Mouse (Mus musculus): Measurements from ENCODE around the gene Cacna1a.

Gene Cacna1a

DNA sequence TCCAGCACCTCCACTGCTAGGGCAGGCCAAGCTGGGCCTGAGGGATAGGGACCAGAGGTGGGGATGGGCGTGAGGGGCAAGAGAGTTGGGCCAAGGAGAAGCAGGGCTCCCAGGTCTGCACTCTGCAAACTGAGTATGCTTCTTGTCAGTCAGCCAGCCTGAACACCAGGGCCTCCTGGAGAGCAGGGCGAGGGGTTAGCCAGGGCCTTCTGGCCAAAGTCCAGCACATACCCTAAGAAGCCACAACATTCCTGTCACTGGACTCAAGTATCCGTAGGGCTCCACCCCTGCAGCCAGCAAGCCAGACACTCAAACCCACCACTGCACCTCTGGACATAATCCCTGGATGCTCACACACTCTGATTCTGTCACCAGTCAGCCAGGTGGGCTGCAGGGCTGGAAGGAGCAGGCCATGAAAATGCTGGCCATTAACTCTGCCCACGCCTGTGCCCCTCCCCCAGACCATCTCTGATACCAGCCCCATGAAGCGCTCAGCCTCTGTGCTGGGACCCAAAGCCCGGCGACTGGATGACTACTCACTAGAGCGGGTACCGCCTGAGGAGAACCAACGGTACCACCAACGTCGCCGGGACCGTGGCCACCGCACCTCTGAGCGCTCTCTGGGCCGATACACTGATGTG lies 247.9 kb downstream of the Cacna1a start:
- DNase-seq (ENCODE audit: low read depth, low spot score): peak; percentile 100

DNA sequence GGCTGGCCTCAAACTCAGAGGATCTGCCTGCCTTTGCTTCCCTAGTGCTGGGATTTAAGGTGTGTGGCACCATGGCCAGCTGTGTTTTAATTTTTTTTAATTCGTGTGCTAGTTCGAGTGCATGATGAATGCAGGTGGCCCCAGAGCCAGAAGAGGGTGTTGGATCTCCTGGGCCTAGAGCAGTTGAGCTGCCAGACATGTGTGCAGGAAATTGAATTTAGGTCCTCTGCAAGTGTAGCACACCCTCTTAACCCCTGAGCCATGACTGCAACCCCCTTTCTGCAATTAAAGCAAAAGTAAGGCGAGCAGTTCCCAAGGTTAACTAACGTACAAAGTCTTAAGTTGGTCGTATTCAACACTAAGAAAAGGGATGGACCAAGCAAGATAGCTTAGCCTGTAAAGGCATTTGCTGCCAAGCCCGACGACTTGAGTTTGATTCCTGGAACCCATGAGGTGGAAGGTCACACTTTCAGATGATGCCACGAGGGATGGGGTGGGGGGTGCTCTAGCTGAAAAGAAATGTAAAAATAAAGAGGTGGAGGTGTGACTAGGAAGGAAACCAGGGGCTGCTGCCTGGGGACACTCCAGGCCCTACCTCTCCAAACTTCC lies 249.8 kb downstream of the Cacna1a start:
- peak; percentile 48 for DNase-seq (ENCODE audit: low read depth, low spot score)

DNA sequence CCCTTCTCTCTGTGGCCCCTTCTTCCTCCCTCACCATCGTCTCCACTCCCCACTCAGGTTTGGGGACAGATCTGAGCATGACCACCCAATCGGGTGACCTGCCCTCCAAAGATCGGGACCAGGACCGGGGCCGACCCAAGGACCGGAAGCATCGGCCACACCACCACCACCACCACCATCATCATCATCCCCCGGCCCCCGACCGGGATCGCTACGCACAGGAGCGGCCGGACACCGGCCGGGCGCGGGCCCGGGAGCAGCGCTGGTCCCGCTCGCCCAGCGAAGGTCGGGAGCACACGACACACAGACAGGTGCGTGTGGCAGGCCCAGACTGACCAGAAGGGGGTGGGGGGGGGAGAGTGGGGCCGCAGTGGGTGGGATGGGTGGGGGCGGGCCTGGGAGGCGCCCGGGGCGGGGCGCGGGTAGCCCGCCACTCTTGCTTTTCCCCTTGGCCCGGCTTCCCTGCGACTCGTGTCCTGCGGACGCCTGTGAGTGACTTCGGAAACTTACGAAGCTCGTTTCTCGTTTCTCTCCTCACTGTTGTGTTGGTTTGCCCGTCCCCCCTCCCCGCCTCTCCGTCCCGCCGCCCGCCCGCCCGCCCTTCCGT lies 250.4 kb downstream of the Cacna1a start:
- DNase-seq (ENCODE audit: low read depth, low spot score): peak; percentile 30

DNA sequence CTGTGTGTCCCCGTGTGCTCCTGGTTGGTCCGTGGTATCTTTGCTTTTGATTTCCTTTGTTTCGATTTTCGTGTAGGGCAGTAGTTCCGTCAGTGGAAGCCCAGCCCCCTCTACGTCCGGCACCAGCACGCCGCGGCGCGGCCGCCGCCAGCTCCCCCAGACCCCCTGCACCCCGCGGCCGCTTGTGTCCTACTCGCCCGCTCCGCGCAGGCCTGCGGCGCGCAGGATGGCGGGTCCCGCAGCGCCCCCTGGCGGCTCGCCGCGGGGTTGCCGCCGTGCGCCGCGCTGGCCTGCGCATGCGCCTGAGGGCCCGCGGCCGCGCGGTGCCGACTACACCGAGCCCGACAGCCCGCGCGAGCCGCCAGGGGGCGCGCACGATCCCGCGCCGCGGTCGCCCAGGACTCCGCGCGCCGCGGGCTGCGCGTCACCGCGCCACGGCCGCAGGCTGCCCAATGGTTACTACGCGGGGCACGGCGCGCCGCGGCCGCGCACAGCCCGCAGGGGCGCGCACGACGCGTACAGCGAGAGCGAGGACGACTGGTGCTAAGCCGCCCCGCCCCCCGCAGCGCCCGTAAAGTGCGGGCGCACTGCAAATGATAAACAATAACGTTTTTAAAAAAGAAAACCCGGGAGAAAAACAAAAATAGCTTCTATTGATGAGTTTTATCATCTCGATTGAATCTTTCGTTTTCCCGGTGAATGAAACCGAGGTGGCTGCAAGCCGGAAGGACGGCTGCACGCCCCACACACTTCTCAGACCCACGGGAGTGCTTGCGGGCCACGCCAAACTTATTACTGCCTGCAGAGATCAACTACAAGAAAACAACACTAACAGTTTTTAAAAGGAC lies 251.1 kb downstream of the Cacna1a start:
- peak; percentile 92 for DNase-seq (ENCODE audit: low read depth, low spot score)

DNA sequence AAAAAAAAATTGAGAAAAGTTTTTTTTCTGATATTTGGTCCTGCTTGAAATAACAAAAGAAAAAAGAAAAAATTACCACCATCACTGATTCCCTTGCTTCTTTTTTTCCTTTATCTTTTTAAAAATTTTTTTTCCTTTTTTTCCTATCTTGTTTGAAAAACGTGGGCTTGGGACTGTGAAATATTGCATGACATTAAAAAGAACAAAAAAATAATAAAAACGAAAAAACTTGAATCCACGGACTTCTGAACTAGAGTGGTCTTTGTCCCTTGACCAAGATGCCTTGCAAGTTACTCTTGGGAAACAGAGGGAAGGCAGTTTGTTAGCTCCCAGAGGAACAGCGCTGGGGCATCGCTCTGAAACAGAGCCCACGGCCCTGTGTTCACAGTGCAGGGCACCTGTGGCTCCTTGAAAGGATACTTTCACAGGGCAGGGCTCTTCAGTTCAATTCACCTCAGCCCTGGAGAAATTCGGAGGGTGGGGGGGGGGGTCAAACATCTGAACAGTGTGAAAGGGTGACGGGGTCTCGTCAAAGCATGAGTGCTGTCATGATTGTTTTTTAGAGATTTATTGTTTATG lies 251.9 kb downstream of the Cacna1a start:
- DNase-seq (ENCODE audit: low read depth, low spot score): peak; percentile 34

DNA sequence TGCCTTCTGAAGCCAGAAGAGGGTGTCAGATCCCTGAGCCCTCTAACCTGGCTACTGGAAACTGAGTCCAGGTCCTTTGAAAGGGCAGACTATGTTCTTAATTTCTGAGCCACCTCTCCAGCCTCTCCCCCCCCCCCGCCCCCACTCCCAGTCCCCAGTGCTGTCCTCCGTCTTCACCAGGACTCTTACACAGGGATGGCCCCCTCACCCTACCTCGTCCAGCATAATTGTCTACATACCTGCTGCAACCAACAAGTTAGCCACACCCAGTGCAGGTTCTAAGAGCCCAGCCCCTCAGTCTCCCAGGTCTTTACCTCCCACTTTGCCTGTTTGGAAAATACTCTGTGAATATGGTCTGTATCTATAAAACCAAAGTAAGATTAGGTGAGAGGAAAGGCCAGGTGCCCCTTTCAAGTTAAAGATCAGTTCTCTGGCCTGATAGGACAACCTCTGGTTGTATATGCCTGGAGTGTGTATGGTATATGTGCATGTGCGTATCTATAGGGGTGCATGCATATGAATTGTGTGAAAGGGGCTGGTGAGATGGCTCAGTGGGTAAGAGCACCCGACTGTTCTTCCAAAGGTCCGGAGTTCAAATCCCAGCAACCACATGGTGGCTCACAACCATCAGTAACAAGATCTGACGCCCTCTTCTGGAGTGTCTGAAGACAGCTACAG lies 252.5 kb downstream of the Cacna1a start:
- DNase-seq (ENCODE audit: low read depth, low spot score): no peak

DNA sequence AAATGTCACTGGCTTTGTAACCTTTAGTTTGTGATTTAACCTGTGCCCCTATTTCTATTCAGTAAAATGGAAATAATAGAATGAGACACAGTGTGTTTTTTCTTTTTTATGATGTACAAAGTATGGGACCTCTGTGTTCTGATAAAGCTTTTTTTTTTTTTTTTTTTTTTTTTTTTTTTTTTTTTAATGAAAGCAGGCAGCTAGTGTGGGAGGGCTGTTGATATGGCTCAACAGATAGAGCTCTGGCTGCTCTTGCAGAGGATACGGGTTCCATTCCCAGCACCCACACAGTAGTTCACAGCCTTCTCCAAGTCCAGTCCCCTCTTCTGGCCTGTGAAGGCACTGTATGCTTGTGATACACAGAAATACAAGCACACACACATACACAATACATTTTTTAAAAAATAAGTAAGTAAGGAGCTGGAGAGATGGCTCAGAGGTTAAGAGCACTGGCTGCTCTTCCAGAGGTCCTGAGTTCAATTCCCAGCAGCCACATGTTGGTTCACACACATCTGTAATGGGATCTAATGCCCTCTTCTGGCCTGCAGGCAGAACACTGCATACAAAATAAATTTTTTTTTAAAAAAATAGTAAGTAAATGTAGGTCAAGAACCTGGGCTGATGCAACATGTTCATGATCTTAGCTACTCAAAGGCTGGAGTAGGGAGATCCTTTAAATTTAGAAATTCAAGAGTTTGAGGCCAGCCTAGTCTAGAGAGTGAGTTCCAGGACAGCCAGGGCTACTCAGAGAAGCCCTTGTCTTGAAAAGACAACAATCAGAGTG lies 253.5 kb downstream of the Cacna1a start:
- DNase-seq (ENCODE audit: low read depth, low spot score): peak; percentile 66

DNA sequence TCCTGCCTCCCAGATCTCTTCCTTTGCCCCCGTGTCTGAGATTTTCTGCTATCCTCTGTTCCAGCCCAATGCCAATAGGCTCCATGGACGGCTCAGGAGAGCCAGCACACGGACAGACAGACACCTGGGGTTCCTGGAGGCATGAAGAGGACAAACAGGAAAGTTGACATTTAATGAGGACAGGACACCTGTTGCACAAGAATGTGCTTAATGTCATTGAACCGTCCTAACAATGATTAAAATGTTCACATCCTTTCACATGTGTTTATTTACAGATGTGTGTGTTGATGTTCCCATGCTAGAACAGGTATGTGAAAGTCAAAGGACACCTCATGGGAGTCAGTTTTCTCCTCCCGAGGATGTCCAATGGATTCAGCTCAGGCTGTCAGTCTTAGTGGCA lies 254.8 kb downstream of the Cacna1a start:
- no peak for DNase-seq (ENCODE audit: low read depth, low spot score)

DNA sequence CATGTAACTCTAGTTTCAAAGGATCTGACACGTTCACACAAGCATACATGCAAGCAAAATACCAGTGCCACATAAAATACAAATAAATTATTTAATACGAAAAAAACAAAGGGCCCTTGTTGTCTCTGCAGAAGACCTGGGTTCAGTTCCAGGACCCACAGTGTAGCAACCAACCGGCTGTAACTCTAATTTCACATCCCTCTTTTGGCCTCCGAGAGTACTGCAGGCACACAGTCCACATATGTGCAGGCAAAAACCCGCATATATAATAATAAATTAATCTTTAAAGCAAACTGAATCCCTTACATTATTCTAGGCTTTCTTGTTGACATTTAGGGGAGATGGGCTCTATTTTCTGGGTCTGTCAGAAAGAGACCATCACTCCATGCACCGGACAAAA lies 258.6 kb downstream of the Cacna1a start:
- no peak for DNase-seq (ENCODE audit: low read depth, low spot score)

DNA sequence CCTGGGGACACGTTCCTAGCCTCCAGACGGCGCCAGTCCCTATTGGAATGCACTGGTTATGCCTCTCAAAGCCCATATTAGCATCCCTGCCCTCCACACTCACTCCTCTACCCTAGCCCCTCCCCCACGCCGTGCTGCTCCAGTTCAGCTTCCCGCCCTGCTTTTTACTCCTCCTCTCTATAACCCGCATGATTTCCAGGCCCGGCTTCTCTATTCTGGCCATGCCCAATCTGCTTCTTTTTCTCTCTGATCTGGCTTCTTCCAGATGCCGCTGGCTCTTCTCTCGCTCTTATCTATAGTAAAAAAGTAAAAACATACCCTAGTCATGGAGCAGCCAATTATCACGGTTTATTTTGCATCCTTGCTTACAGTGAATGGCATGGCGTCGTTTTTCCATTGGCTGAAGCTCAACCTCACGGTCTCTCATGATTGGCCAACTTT lies 259.2 kb downstream of the Cacna1a start:
- DNase-seq (ENCODE audit: low read depth, low spot score): no peak

DNA sequence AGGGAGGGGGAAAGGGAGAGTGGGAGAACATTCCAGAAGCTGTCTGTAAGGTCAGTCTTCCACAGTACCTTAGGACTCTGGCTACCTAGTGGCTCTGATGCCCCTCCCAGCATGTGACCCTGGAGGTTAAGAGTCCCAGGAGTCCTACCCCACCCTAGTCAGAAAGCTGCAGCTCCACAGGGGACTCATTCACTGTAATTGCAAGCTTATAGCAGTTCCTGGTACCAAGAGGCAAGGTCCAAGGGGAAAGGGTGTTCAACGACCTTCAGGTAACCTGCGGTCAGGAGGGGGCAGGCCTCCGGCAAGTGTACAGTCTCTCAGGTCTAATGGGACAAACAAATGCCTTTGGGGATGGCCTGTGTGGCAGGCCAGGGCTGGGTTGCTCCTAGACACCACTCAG lies 262.0 kb downstream of the Cacna1a start:
- DNase-seq (ENCODE audit: low read depth, low spot score): no peak

DNA sequence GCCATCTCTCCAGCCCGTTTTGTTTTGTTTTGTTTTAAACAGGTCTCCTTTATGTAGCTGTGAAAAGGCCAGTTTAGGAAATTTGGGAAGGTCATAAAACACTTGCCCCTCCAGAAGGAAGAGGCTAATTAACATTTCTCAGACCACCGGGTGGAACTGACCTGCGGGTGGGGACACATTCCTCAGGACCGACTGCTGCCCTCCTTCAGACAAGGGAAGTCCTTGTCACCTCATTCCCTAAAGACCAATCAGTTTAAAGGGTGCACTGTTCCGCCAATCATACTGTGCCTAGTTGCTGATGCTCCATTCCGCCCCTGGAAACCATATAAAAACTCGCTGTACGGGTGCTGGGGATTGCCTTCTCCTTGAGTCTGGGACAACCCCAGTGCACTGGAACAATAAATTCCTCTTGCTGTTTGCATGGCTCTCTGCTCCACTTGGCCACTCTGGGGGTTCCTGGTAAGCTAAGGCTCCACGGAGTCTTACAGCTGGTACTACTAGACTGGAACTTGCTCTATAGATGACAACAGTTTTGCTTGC lies 264.9 kb downstream of the Cacna1a start:
- no peak for DNase-seq (ENCODE audit: low read depth, low spot score)

DNA sequence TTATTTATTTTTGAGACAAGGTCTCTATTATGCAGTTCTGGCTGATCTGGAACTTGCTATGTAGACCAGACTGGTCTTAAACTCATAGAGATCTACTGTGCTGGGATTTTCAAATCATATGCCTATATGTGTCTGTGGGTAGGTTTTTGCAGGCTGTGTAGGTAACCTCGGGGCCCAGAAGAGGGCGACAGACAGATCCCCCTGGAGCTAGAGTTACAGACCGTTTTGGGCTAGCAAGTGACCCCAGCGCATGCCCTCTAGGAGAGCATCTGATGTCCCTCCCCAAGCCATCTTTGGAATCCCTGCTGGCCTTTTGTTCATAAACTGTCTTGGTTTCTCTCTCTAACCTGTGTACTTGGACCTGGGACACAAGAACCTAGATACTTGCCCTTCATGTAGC lies 266.4 kb downstream of the Cacna1a start:
- DNase-seq (ENCODE audit: low read depth, low spot score): no peak

DNA sequence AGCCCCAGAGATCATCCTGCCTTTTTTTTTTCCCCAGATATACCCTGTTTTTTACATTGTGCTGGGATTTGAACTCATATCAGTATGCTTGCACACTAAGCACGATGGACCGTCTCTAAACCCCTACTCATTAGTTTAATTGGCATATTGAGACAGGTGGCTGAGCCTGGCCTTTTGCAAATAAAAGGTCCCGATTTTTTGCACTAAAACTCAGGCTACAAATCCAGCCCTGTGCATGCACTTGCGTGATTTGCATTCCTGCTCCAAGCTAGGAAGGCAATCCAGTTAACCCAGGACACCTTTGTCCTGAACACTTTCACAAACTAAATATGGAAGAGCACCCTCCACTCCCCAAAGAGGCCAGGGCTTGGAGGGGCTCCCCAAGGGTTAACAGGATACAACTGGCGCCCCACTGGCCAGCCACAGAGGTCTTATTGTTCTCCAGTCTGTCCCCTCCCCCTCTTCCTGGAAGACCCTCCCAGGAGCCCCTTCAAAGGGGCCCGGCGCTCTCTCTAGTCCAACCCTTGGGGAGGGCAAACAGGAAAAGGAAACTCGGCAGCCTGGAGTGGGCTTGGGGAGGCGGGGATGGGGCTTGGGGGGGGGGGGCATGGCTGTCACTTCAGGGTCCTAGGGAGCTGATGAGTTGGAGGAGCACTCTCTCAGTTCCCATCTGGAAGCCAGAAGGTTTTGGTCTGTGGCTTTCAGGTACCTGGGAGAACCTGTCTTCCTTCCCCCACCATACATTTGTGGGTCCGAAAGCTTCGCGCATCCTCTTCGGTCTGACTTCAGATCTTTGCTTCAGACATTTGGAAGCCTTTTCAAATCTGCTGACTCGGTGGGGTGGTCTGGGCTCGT lies 267.3 kb downstream of the Cacna1a start:
- DNase-seq (ENCODE audit: low read depth, low spot score): no peak

DNA sequence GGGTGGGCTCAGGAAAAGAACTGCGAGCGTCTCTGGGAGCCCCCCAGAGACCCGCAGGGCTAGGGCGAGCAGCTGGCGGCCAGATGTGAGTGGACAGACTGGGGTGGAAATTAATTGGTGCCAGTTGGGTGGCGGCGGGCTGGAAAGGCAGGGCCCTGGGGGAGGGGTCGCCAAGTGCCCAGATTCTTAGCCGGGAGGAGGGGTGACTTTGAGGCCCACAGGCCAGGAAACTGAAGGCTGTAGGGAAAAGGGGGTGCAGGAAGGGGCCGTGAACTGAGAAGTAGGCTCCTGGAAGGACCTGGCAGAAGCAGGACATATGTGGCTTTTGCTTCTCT lies 267.9 kb downstream of the Cacna1a start:
- DNase-seq (ENCODE audit: low read depth, low spot score): no peak

DNA sequence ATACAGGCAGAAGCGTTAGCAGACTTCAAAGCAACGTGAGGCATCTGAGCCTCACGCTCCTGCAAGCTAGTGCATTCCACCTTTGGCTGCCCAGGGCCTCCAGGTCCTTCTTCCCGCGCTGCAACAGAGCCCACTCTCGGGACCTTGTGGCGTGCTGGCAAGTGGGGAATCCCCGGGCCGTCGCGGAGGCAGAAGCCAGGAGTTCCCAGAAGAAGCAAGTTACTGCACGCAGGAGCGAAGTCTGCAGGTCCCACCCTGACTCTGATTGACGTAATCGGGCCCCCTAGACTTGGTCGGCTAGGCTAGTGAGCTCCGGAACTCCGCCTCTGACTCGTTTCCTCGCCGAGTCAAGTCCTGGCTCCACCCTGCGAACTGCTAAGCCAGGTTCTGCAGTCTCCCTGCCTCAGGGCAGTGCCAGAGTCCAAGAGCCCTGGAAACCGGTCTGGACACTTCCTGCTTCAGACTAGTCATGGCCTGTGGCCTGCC lies 268.4 kb downstream of the Cacna1a start:
- peak; percentile 97 for DNase-seq (ENCODE audit: low read depth, low spot score)

DNA sequence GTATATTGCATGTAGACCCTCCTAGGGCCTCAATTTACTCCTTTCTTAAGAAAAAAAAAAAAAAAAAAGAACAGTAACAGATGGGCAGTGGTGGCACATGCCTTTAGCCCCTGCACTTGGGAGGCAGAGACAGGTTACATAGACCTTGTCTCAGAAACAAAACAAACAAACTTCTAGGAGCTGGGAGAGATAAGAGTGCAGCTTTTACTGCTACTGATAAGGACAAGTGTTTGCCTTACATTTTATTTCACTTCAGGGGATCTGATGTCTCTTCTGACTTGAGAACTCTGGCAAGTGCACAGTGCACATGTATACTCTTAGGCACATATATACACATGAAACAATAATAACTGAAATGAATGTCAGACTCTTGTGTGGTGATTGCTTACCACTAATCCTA lies 269.0 kb downstream of the Cacna1a start:
- DNase-seq (ENCODE audit: low read depth, low spot score): no peak

DNA sequence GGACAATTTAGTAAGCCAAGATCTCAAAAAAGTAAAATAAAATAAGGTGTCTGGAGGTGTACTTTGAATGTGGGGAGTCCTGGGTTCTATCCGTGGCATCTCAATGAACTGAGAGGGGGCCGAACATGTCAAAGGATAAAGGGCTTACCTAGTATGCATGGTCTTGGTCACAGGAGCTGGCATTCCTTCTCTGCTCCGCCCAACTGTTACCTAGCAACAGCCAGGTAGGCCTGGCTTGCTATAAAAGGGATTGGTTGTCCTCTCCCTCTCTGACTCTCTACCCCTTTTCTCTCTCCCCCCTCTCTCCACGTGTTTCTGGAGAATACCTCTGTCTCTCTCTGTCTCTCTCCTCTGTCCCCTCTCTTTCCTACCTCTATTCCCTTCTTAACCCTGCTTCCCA lies 269.4 kb downstream of the Cacna1a start:
- no peak for DNase-seq (ENCODE audit: low read depth, low spot score)

DNA sequence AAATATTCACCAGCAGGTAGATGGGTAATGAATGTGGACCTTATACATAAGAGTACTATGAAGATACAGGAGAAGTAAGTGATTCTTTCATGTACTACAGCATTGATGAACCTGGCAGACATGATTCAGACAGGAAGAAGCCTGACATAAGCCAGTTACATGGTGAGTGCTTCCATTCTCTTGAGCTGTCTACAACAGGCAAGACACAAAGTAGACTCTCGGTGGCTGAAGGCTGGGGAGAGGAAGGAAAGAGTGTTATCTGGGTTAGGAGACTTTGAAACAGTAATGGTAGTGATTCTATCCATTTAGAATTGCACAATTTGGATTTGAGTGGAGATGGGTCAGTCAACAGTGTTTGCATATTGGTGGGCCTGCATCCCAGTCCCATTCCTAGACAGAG lies 270.7 kb downstream of the Cacna1a start:
- DNase-seq (ENCODE audit: low read depth, low spot score): no peak
